Mouse (Mus musculus) MEL (cell line): ENCODE measurements around the gene Mrpl46. TPM values are rescaled to one million over a fixed set of nuclear protein-coding genes. Genes with fewer than 3 reads are reported as not detected.

Source experiments
- DNase-seq: peaks from one replicate; pipeline ENCODE4 v3.0.0; 2011; ENCODE audit warnings: low read depth, low spot score
- H3K27ac ChIP-seq: 2 replicates; pipeline ENCODE4 v1.5.1; 2012; ENCODE audit warnings: low read depth, mild to moderate bottlenecking, control low read depth, low read length, moderate library complexity; ENCODE audit not compliant: control insufficient read depth
- H3K27me3 ChIP-seq, 2 experiments: fragments of 150-350 bp in 1 of 2; sonication (generic) in 1 of 2; 2 replicates each; pipeline ENCODE4 v1.6.1; 2012; ENCODE audit warnings: low read length in 2 of 2, mild to moderate bottlenecking in 2 of 2, improper control_type of control experiment in 1 of 2, moderate library complexity in 1 of 2; ENCODE audit not compliant: insufficient read depth in 2 of 2, control insufficient read depth in 1 of 2
- H3K36me3 ChIP-seq, 2 experiments: 2 replicates each; pipeline ENCODE4 v1.6.1; 2012 to 2014; ENCODE audit warnings: low read length in 2 of 2, improper control_type of control experiment in 1 of 2, inconsistent platforms in 1 of 2, mild to moderate bottlenecking in 1 of 2; ENCODE audit not compliant: insufficient read depth in 2 of 2, control insufficient read depth in 1 of 2
- H3K4me1 ChIP-seq, 2 experiments: fragments of 150-350 bp in 1 of 2; sonication (generic) in 1 of 2; 2 replicates each; pipeline ENCODE4 v1.6.1; 2012; ENCODE audit warnings: low read length in 2 of 2, improper control_type of control experiment in 1 of 2, mild to moderate bottlenecking in 1 of 2; ENCODE audit not compliant: insufficient read depth in 2 of 2, control insufficient read depth in 1 of 2
- H3K4me3 ChIP-seq, 2 experiments: fragments of 150-350 bp in 1 of 2; sonication (generic) in 1 of 2; 2 replicates each; pipeline ENCODE4 v1.5.1; 2012; ENCODE audit warnings: low read depth in 2 of 2, low read length in 2 of 2, mild to moderate bottlenecking in 2 of 2, moderate library complexity in 2 of 2, control low read depth in 1 of 2, improper control_type of control experiment in 1 of 2; ENCODE audit not compliant: control insufficient read depth in 1 of 2, insufficient read depth in 1 of 2
- H3K79me2 ChIP-seq: 2 replicates; pipeline ENCODE4 v1.6.1; 2012; ENCODE audit warnings: mild to moderate bottlenecking, low read length, moderate library complexity; ENCODE audit not compliant: control insufficient read depth, poor library complexity, insufficient read depth
- H3K9ac ChIP-seq: 2 replicates; pipeline ENCODE4 v1.6.1; 2012; ENCODE audit warnings: low read depth, mild to moderate bottlenecking, control low read depth, low read length, moderate library complexity; ENCODE audit not compliant: control insufficient read depth, poor library complexity, severe bottlenecking
- H3K9me3 ChIP-seq: fragments of 150-350 bp; sonication (generic); replicated peaks from 2 replicates; pipeline ENCODE4 v1.6.1; 2012; ENCODE audit warnings: mild to moderate bottlenecking, low read length, improper control_type of control experiment, moderate library complexity; ENCODE audit not compliant: insufficient read depth
- BHLHE40 ChIP-seq: IDR thresholded peaks from 2 replicates; pipeline ENCODE4 v1.6.1; 2012; ENCODE audit warnings: low read depth, mild to moderate bottlenecking, inconsistent platforms, low read length, improper control_type of control experiment, borderline replicate concordance
- CHD1 ChIP-seq: IDR thresholded peaks from 2 replicates; pipeline ENCODE4 v1.6.1; 2012; ENCODE audit warnings: low read depth, mild to moderate bottlenecking, inconsistent platforms, low read length, improper control_type of control experiment
- CHD2 ChIP-seq: IDR thresholded peaks from 2 replicates; pipeline ENCODE4 v1.6.1; 2011; ENCODE audit warnings: low read length, improper control_type of control experiment
- CTCF ChIP-seq, 3 experiments: IDR thresholded peaks in 2 of 3; conservative IDR thresholded peaks in 1 of 3; 2 replicates each; pipeline ENCODE4 v1.5.1; 2011 to 2012; ENCODE audit warnings: low read length in 3 of 3, low read depth in 2 of 3, mild to moderate bottlenecking in 2 of 3, improper control_type of control experiment in 1 of 3, inconsistent platforms in 1 of 3, mixed read lengths in 1 of 3, moderate library complexity in 1 of 3; ENCODE audit not compliant: control insufficient read depth in 1 of 3, insufficient read depth in 1 of 3, poor library complexity in 1 of 3, severe bottlenecking in 1 of 3
- E2F4 ChIP-seq: IDR thresholded peaks from 2 replicates; pipeline ENCODE4 v1.6.1; 2011; ENCODE audit warnings: low read depth, low read length, improper control_type of control experiment, borderline replicate concordance
- ELF1 ChIP-seq: IDR thresholded peaks from 2 replicates; pipeline ENCODE4 v1.6.1; 2014; ENCODE audit warnings: low read depth, mild to moderate bottlenecking, inconsistent platforms, low read length, improper control_type of control experiment, moderate library complexity
- EP300 ChIP-seq, 2 experiments: IDR thresholded peaks; 2 replicates each; pipeline ENCODE4 v1.6.1; 2011; ENCODE audit warnings: improper control_type of control experiment in 2 of 2, low read length in 2 of 2, low read depth in 1 of 2, mild to moderate bottlenecking in 1 of 2
- ETS1 ChIP-seq: IDR thresholded peaks from 2 replicates; pipeline ENCODE4 v1.6.1; 2012; ENCODE audit warnings: low read depth, mild to moderate bottlenecking, inconsistent platforms, low read length, improper control_type of control experiment, moderate library complexity
- GABPA ChIP-seq: IDR thresholded peaks from 2 replicates; pipeline ENCODE4 v1.6.1; 2012; ENCODE audit warnings: low read depth, mild to moderate bottlenecking, inconsistent platforms, low read length, improper control_type of control experiment, moderate library complexity
- GATA1 ChIP-seq: IDR thresholded peaks from 2 replicates; pipeline ENCODE4 v1.6.1; 2011; ENCODE audit warnings: low read depth, low read length, improper control_type of control experiment
- HCFC1 ChIP-seq: IDR thresholded peaks from 2 replicates; pipeline ENCODE4 v1.6.1; 2012; ENCODE audit warnings: low read depth, mild to moderate bottlenecking, inconsistent platforms, low read length, improper control_type of control experiment, moderate library complexity
- KAT2A ChIP-seq: conservative IDR thresholded peaks from 2 replicates; pipeline ENCODE4 v1.6.1; 2012; ENCODE audit warnings: low read depth, low read length, improper control_type of control experiment, inconsistent platforms
- MAFK ChIP-seq: IDR thresholded peaks from 2 replicates; pipeline ENCODE4 v1.6.1; 2011; ENCODE audit warnings: low read depth, mild to moderate bottlenecking, low read length, improper control_type of control experiment, borderline replicate concordance
- MAX ChIP-seq: IDR thresholded peaks from 2 replicates; pipeline ENCODE4 v1.6.1; 2011; ENCODE audit warnings: low read length, improper control_type of control experiment
- MAZ ChIP-seq: IDR thresholded peaks from 2 replicates; pipeline ENCODE4 v1.6.1; 2012; ENCODE audit warnings: low read depth, mild to moderate bottlenecking, inconsistent platforms, low read length, improper control_type of control experiment
- MEF2A ChIP-seq: IDR thresholded peaks from 2 replicates; pipeline ENCODE4 v1.6.1; 2014; ENCODE audit warnings: low read depth, mild to moderate bottlenecking, inconsistent platforms, low read length, improper control_type of control experiment; ENCODE audit not compliant: poor library complexity, insufficient replicate concordance, severe bottlenecking; ENCODE audit errors: extremely low read depth
- MXI1 ChIP-seq: IDR thresholded peaks from 2 replicates; pipeline ENCODE4 v1.6.1; 2011; ENCODE audit warnings: mild to moderate bottlenecking, low read depth, low read length, improper control_type of control experiment
- MYB ChIP-seq: IDR thresholded peaks from 2 replicates; pipeline ENCODE4 v1.6.1; 2011; ENCODE audit warnings: mild to moderate bottlenecking, low read depth, low read length, improper control_type of control experiment
- MYC ChIP-seq: IDR thresholded peaks from 2 replicates; pipeline ENCODE4 v1.6.1; 2011; ENCODE audit warnings: low read depth, mild to moderate bottlenecking, low read length, improper control_type of control experiment, moderate library complexity
- NELFE ChIP-seq: IDR thresholded peaks from 2 replicates; pipeline ENCODE4 v1.6.1; 2011; ENCODE audit warnings: low read depth, low read length, improper control_type of control experiment
- NRF1 ChIP-seq: IDR thresholded peaks from 2 replicates; pipeline ENCODE4 v1.6.1; 2014; ENCODE audit warnings: low read depth, mild to moderate bottlenecking, inconsistent platforms, low read length, improper control_type of control experiment, moderate library complexity; ENCODE audit not compliant: poor library complexity, insufficient read depth, severe bottlenecking
- POLR2A ChIP-seq, 2 experiments: IDR thresholded peaks; 2 replicates each; pipeline ENCODE4 v1.6.1; 2011 to 2012; ENCODE audit warnings: low read length in 2 of 2, mild to moderate bottlenecking in 2 of 2, control low read depth in 1 of 2, improper control_type of control experiment in 1 of 2, low read depth in 1 of 2, moderate library complexity in 1 of 2; ENCODE audit not compliant: control insufficient read depth in 1 of 2, insufficient read depth in 1 of 2, poor library complexity in 1 of 2
- POLR2AphosphoS2 ChIP-seq: IDR thresholded peaks from 2 replicates; pipeline ENCODE4 v1.6.1; 2011; ENCODE audit warnings: low read length, improper control_type of control experiment
- POLR2AphosphoS5 ChIP-seq: IDR thresholded peaks from 2 replicates; pipeline ENCODE4 v1.6.1; 2012; ENCODE audit warnings: low read depth, borderline replicate concordance, mild to moderate bottlenecking, inconsistent platforms, low read length, moderate library complexity, mixed read lengths
- RAD21 ChIP-seq: IDR thresholded peaks from 2 replicates; pipeline ENCODE4 v1.6.1; 2011; ENCODE audit warnings: mild to moderate bottlenecking, low read depth, low read length, improper control_type of control experiment
- RCOR1 ChIP-seq: IDR thresholded peaks from 2 replicates; pipeline ENCODE4 v1.6.1; 2012; ENCODE audit warnings: low read depth, mild to moderate bottlenecking, inconsistent platforms, low read length, improper control_type of control experiment
- SIN3A ChIP-seq: IDR thresholded peaks from 2 replicates; pipeline ENCODE4 v1.6.1; 2012; ENCODE audit warnings: low read length, improper control_type of control experiment, inconsistent platforms
- TBP ChIP-seq: IDR thresholded peaks from 2 replicates; pipeline ENCODE4 v1.8.0; 2011; ENCODE audit warnings: low read depth, low read length, improper control_type of control experiment
- TCF12 ChIP-seq: IDR thresholded peaks from 2 replicates; pipeline ENCODE4 v1.6.1; 2014; ENCODE audit warnings: low read depth, mild to moderate bottlenecking, inconsistent platforms, low read length, improper control_type of control experiment, moderate library complexity
- UBTF ChIP-seq: IDR thresholded peaks from 2 replicates; pipeline ENCODE4 v1.6.1; 2012; ENCODE audit warnings: low read depth, mild to moderate bottlenecking, inconsistent platforms, low read length, improper control_type of control experiment, moderate library complexity, borderline replicate concordance; ENCODE audit not compliant: insufficient read depth
- USF1 ChIP-seq: IDR thresholded peaks from 2 replicates; pipeline ENCODE4 v1.6.1; 2014; ENCODE audit warnings: low read depth, mild to moderate bottlenecking, inconsistent platforms, low read length, improper control_type of control experiment, moderate library complexity
- USF2 ChIP-seq, 2 experiments: IDR thresholded peaks; 2 replicates each; pipeline ENCODE4 v1.6.1; 2011 to 2012; ENCODE audit warnings: improper control_type of control experiment in 2 of 2, low read length in 2 of 2, borderline replicate concordance in 1 of 2, inconsistent platforms in 1 of 2, low read depth in 1 of 2, mild to moderate bottlenecking in 1 of 2; ENCODE audit not compliant: insufficient read depth in 1 of 2
- ZKSCAN1 ChIP-seq: IDR thresholded peaks from 2 replicates; pipeline ENCODE4 v1.6.1; 2012; ENCODE audit warnings: low read depth, mild to moderate bottlenecking, inconsistent platforms, low read length, improper control_type of control experiment, moderate library complexity
- ZMIZ1 ChIP-seq: IDR thresholded peaks from 2 replicates; pipeline ENCODE4 v1.6.1; 2012; ENCODE audit warnings: low read depth, mild to moderate bottlenecking, inconsistent platforms, low read length, improper control_type of control experiment, moderate library complexity
- polyA plus RNA-seq, 2 experiments: library from polyadenylated mRNA; stranded (reverse) in 1 of 2; unstranded in 1 of 2; fragments of >175 nt in 1 of 2; fragments of >200 nt in 1 of 2; gene quantifications; 2 replicates each; pipeline versions ENCODE4 v1.2.1 to v1.2.4; 2012; ENCODE audit warnings: low replicate concordance in 2 of 2, low read depth in 1 of 2; ENCODE audit not compliant: insufficient read length in 2 of 2, insufficient read depth in 1 of 2, missing spikeins in 1 of 2
- total RNA-seq: library from RNA; depleted of rRNA; stranded (reverse); fragments of 300-350 nt; gene quantifications from 2 replicates; pipeline ENCODE4 v1.2.3, GENCODE M21; 2012

The Mrpl46 gene
- total and polyA plus RNA-seq, 3 experiments, result 67.2 to 70.8 TPM; not detected in 1

DNA sequence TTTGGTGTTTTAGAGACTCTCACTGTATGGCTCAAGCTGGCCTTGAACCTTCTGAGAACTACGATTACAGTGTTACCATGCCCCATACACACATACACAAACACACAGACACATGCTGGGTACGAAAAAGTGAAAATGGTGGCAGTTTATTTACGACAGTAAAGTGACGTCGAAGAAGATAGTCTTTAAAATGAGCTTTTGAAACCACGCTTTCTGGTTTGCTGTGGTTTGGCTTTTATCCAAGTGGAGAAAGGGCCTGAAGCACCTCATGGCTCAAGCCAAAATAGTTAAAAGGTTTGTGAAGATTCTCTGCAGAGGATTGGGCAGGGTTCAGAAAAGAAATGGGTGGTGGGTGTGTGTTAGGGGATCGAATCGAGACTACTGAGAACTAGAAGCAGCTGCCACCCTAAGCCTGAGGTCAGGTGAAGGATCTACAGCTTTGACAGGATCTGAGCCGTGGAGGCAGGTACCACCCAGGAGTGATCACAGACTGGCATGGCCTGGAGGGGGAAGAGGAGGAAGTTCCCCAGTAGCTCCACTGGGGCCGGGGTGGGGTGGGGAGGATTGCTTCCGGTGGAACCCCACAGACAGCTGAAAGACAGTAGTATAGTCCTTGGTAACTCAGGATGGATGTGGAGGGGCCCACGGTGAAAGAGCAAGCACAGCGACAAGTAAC lies 10.7 kb upstream of the Mrpl46 start:
- H3K27me3 ChIP-seq, result no peaks in the 10 kb centered on the region
- peaks cover 21 to 48% of the 10 kb centered on the region in 2 experiments for H3K4me1 ChIP-seq
- H3K36me3 ChIP-seq, result peaks cover 0 to 40% of the 10 kb centered on the region in 2 experiments; a peak in 2 of 4 replicates
- H3K79me2 ChIP-seq, result no peaks in the 10 kb centered on the region
- H3K4me3 ChIP-seq, result peak overlapping the region; percentile 12
- DNase-seq, result peak; percentile 84
- H3K9me3 ChIP-seq, result no peaks in the 10 kb centered on the region
- H3K27ac ChIP-seq, result peak overlapping the region; percentile 94
- peak overlapping the region; percentile 62 for H3K9ac ChIP-seq
- TF ChIP-seq E2F4 (0 out of 2 replicates have a peak, but pooled peaks have one; percentile 34), CHD2 (no peak), ZMIZ1 (0 out of 2 replicates have a peak, but pooled peaks have one; percentile 34), UBTF (no peak), CHD1 (no peak), USF2 (IDR thresholded peaks at IDR 0.05; ENCODE audit: borderline replicate concordance in 1 of 2, insufficient read depth in 1 of 2, low read depth in 1 of 2, low read length in 2 of 2) (no peak), KAT2A (0 out of 2 replicates have a peak, but pooled peaks have one; percentile 33), MXI1 (peak; percentile 81; the same call in 1 of the 2 replicates), MAZ (no peak), GABPA (0 out of 2 replicates have a peak, but pooled peaks have one; percentile 45), ZKSCAN1 (no peak), MYB (peak; percentile 49; the same call in 1 of the 2 replicates), HCFC1 (no peak; the same call in 1 of the 2 replicates), POLR2AphosphoS5 (no peak), POLR2AphosphoS2 (peak; percentile 34; the same call in 1 of the 2 replicates), CTCF (IDR thresholded peaks at IDR 0.05 in 2 of 3, conservative IDR thresholded peaks at IDR 0.05 in 1 of 3; ENCODE audit: control insufficient read depth in 1 of 3, insufficient read depth in 1 of 3, low read depth in 2 of 3, low read length in 3 of 3, poor library complexity in 1 of 3, severe bottlenecking in 1 of 3) (no peak), BHLHE40 (no peak), MAX (peak; percentile 83), GATA1 (no peak), NELFE (peak; percentile 34; the same call in 1 of the 2 replicates), MAFK (no peak), RCOR1 (0 out of 2 replicates have a peak, but pooled peaks have one; percentile 22), TCF12 (no peak), MYC (peak; percentile 89; the same call in 1 of the 2 replicates), TBP (0 out of 2 replicates have a peak, but pooled peaks have one; percentile 12), ETS1 (peak; percentile 74), ELF1 (0 out of 2 replicates have a peak, but pooled peaks have one; percentile 17), EP300 (IDR thresholded peaks at IDR 0.05; ENCODE audit: low read depth in 1 of 2, low read length in 2 of 2) (peak in 1 of 2 experiments; percentile 56; a peak in 3 of 4 replicates), SIN3A (peak; percentile 66), POLR2A (IDR thresholded peaks at IDR 0.05; ENCODE audit: control insufficient read depth in 1 of 2, insufficient read depth in 1 of 2, low read depth in 1 of 2, low read length in 2 of 2, poor library complexity in 1 of 2) (peak in 1 of 2 experiments; percentile 48; a peak in 1 of 4 replicates), RAD21 (no peak), USF1 (0 out of 2 replicates have a peak, but pooled peaks have one; percentile 21), NRF1 (no peak), MEF2A (no peak)
